Mouse (Mus musculus): ENCODE results near the gene Uchl5. TPM values are rescaled to one million over a fixed set of nuclear protein-coding genes. Genes with fewer than 3 reads are reported as not detected.

The Uchl5 gene
- total RNA-seq, 2 experiments from 2014 or later, result 137 to 210 TPM

- ATAC-seq (replicated peaks; ENCODE audit: poor library complexity, severe bottlenecking), result peak; percentile 85
Observed at GRCm38 (mm10) chr1:143788584-143789227, 11.6 kb downstream of the Uchl5 start.

GRCm38 (mm10) chr1:143803537-143803936 lies 26.5 kb downstream of the Uchl5 start:
- peak; percentile 99 for ATAC-seq (replicated peaks; ENCODE audit: poor library complexity, severe bottlenecking)

GRCm38 (mm10) chr1:143809062-143809461 lies 32.0 kb downstream of the Uchl5 start:
- no peak for ATAC-seq (replicated peaks; ENCODE audit: poor library complexity, severe bottlenecking)

- peak; percentile 99 for ATAC-seq (replicated peaks; ENCODE audit: poor library complexity, severe bottlenecking)
Observed at GRCm38 (mm10) chr1:143813676-143814360, 36.7 kb downstream of the Uchl5 start.

GRCm38 (mm10) chr1:143820096-143820877 lies 43.2 kb downstream of the Uchl5 start:
- ATAC-seq (replicated peaks; ENCODE audit: poor library complexity, severe bottlenecking), result no peak

GRCm38 (mm10) chr1:143822677-143823076 lies 45.6 kb downstream of the Uchl5 start:
- ATAC-seq (replicated peaks; ENCODE audit: poor library complexity, severe bottlenecking), result no peak

- ATAC-seq (replicated peaks; ENCODE audit: poor library complexity, severe bottlenecking), result no peak
Observed at GRCm38 (mm10) chr1:143830713-143831112, 53.6 kb downstream of the Uchl5 start.

GRCm38 (mm10) chr1:143836363-143837182 lies 59.5 kb downstream of the Uchl5 start:
- no peak for ATAC-seq (replicated peaks; ENCODE audit: poor library complexity, severe bottlenecking)

- ATAC-seq (replicated peaks; ENCODE audit: poor library complexity, severe bottlenecking), result no peak
Observed at GRCm38 (mm10) chr1:143837681-143838080, 60.6 kb downstream of the Uchl5 start.

- no peak for ATAC-seq (replicated peaks; ENCODE audit: poor library complexity, severe bottlenecking)
Observed at GRCm38 (mm10) chr1:143838896-143839410, 61.9 kb downstream of the Uchl5 start.

- ATAC-seq (replicated peaks; ENCODE audit: poor library complexity, severe bottlenecking), result no peak
Observed at GRCm38 (mm10) chr1:143852329-143852728, 75.3 kb downstream of the Uchl5 start.

- ATAC-seq (replicated peaks; ENCODE audit: poor library complexity, severe bottlenecking), result no peak
Observed at GRCm38 (mm10) chr1:143852779-143853358, 75.8 kb downstream of the Uchl5 start.

GRCm38 (mm10) chr1:143853691-143854115 lies 76.6 kb downstream of the Uchl5 start:
- ATAC-seq (replicated peaks; ENCODE audit: poor library complexity, severe bottlenecking), result peak; percentile 40

- ATAC-seq (replicated peaks; ENCODE audit: poor library complexity, severe bottlenecking), result no peak
Observed at GRCm38 (mm10) chr1:143855706-143856105, 78.6 kb downstream of the Uchl5 start.

Other genes starting within 250 kb of the Uchl5 start
- gene B3galt2, start 136.6 kb upstream of the Uchl5 start, total RNA-seq (2014; fragmentation: Nextera tagmentation), result not detected in 2 replicates
- gene B3galt2, start 136.6 kb upstream of the Uchl5 start, total RNA-seq (2017), result 0.04 and 0.05 TPM in 2 replicates
- 53.7 and 70.2 TPM in 2 replicates for gene Cdc73, start 74.4 kb upstream of the Uchl5 start, total RNA-seq (2014; fragmentation: Nextera tagmentation)
- gene Cdc73, start 74.4 kb upstream of the Uchl5 start, total RNA-seq (2017), result 14.8 and 19.1 TPM in 2 replicates
- gene Glrx2, start 60.9 kb upstream of the Uchl5 start, total RNA-seq (2014; fragmentation: Nextera tagmentation), result 73.8 and 84.6 TPM in 2 replicates
- gene Glrx2, start 60.9 kb upstream of the Uchl5 start, total RNA-seq (2017), result 15.8 and 25.8 TPM in 2 replicates
- 1.3 and 1.5 TPM in 2 replicates for gene Trove2, start 204 bp upstream of the Uchl5 start, total RNA-seq (2014; fragmentation: Nextera tagmentation)
- gene Trove2, start 204 bp upstream of the Uchl5 start, total RNA-seq (2017), result 1.3 and 2.1 TPM in 2 replicates
- 55.0 and 90.4 TPM in 2 replicates for gene Rgs2, start 226.9 kb downstream of the Uchl5 start, total RNA-seq (2014; fragmentation: Nextera tagmentation)
- gene Rgs2, start 226.9 kb downstream of the Uchl5 start, total RNA-seq (2017), result 98.1 and 98.8 TPM in 2 replicates

Data from granulocyte monocyte progenitor cell, adult 5-6 weeks (primary cell).